Mouse (Mus musculus) hindbrain, embryonic 15.5 days (tissue): Measurements from ENCODE around the gene Sucla2. TPM values are rescaled to one million over a fixed set of nuclear protein-coding genes. Genes with fewer than 3 reads are reported as not detected.

Source experiments
- ATAC-seq: fragments of 200-750 bp; cut with Nextera tagmentation; 2 replicates; pipeline ENCODE4 v1.8.0; 2017; ENCODE audit warnings: low read depth, moderate number of reproducible peaks, moderate TSS enrichment; ENCODE audit not compliant: low FRiP score
- H3K27ac ChIP-seq: fragments of 300-500 bp; sonication (generic); replicated peaks from 2 replicates; pipeline ENCODE4 v1.5.1; 2015; ENCODE audit warnings: mild to moderate bottlenecking, inconsistent platforms
- H3K27me3 ChIP-seq: fragments of 300-500 bp; sonication (generic); 2 replicates; pipeline ENCODE4 v1.6.1; 2015; ENCODE audit warnings: control low read depth, inconsistent platforms
- H3K36me3 ChIP-seq: fragments of 300-500 bp; sonication (generic); 2 replicates; pipeline ENCODE4 v1.6.1; 2015; ENCODE audit warnings: control low read depth, inconsistent platforms
- H3K4me1 ChIP-seq: fragments of 300-500 bp; sonication (generic); replicated peaks from 2 replicates; pipeline ENCODE4 v1.6.1; 2015; ENCODE audit warnings: control low read depth, inconsistent platforms
- H3K4me2 ChIP-seq: fragments of 300-500 bp; sonication (generic); 2 replicates; pipeline ENCODE4 v1.6.1; 2015; ENCODE audit warnings: moderate library complexity, mild to moderate bottlenecking, inconsistent platforms
- H3K4me3 ChIP-seq: fragments of 300-500 bp; sonication (generic); 2 replicates; pipeline ENCODE4 v1.5.1; 2015; ENCODE audit warnings: mild to moderate bottlenecking, inconsistent platforms
- H3K9ac ChIP-seq: fragments of 300-500 bp; sonication (generic); 2 replicates; pipeline ENCODE4 v1.6.1; 2015; ENCODE audit warnings: inconsistent platforms
- H3K9me3 ChIP-seq: fragments of 300-500 bp; sonication (generic); 2 replicates; pipeline ENCODE4 v1.6.1; 2016; ENCODE audit warnings: control low read depth, inconsistent platforms
- WGBS: fragments of 180-500 bp; shearing (Covaris S2); methylation state at CpG from one replicate; pipeline ENCODE4 v1.1.7; 2015; 5-methylcytosine and 5-hydroxymethylcytosine counted together
- polyA plus RNA-seq: library from polyadenylated mRNA; unstranded; fragments of >200 nt; fragmentation: Nextera tagmentation; extraction: Ambion mirVana; gene quantifications from 2 replicates; pipeline ENCODE4 v1.2.1, GENCODE M21; 2015

The Sucla2 gene
- polyA plus RNA-seq, 1 experiment from 2014 or later, result 124 TPM

DNA sequence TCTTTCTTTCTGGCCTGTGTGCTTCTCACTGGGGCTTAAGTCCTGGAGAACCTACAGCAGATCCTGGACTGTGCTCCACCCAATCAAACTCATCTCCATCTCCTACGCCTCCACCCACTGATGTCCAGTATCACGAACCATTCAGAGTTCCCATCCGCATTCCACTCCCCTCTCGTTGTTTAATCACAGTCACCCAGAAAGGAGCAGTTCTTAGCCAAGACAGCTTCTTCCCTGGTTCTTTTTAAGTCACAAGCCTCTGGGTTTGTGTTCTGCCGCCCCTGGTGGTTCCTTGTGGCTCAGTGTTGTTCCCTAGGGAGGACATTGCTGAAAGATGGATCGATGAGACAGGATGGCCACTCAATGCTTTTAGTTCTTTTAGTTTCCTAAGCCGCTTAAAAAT, 29.4 kb upstream of the Sucla2 start:
- no peaks in the 10 kb centered on the region for H3K9me3 ChIP-seq
- H3K4me3 ChIP-seq, result no peak overlapping the region
- no peak overlapping the region for H3K4me2 ChIP-seq
- WGBS, result 75% methylated on average over 7 of the region's 7 CpGs
- H3K4me1 ChIP-seq, result no peaks in the 10 kb centered on the region
- H3K27me3 ChIP-seq, result no peaks in the 10 kb centered on the region
- no peaks in the 10 kb centered on the region for H3K36me3 ChIP-seq
- H3K9ac ChIP-seq, result no peak overlapping the region
- H3K27ac ChIP-seq, result no peak overlapping the region
- no peak for ATAC-seq

DNA sequence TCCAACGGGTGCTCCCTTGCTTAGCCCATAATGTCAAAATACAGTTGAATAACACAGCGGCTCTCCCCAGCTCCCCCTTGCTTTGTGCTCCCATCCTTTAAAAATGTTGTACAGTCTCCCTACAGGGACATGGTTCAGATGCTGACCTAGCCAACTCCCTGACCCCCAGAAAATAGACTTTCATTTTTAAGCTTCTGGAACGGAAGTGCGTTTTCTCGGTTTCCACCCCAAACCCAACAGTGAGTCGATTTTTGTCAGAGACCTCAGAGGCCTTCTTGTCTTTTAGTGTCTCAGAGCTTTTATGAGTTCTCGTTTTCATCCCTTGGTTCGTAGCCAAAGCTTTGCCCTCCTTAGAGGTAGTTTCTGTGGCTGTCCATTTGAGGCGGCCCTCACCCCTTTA, 23.8 kb upstream of the Sucla2 start:
- no peaks in the 10 kb centered on the region for H3K27me3 ChIP-seq
- no peak overlapping the region for H3K4me3 ChIP-seq
- no peak overlapping the region for H3K4me2 ChIP-seq
- no peaks in the 10 kb centered on the region for H3K9me3 ChIP-seq
- no peak for ATAC-seq
- no peak overlapping the region for H3K27ac ChIP-seq
- peaks cover 17% of the 10 kb centered on the region for H3K4me1 ChIP-seq
- no peak overlapping the region for H3K9ac ChIP-seq
- no peaks in the 10 kb centered on the region for H3K36me3 ChIP-seq
- WGBS, result 85% methylated on average over 9 of the region's 9 CpGs

DNA sequence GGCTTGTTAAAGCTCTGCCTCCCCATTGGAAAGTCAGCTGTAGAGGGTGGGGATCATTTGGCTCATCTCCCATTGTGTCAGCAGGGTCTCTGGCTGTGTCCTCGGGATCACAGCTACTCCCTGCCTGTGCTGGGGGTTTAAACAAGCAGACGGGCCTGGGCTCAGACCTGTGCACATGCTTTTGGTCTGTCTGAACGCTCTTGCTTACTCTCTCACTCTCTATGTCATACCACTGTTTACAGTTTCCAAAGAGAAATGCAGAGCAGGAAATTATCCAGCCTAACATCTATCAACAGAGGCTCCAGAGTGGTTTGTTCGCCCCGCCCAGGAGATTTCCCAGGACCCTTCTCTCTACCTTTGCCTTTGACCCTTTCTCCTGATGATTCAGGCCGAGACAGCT, 23.4 kb upstream of the Sucla2 start:
- H3K36me3 ChIP-seq, result no peaks in the 10 kb centered on the region
- peak overlapping the region; percentile 77 for H3K27ac ChIP-seq
- H3K9me3 ChIP-seq, result no peaks in the 10 kb centered on the region
- no peak overlapping the region for H3K4me3 ChIP-seq
- no peaks in the 10 kb centered on the region for H3K27me3 ChIP-seq
- ATAC-seq, result no peak
- H3K9ac ChIP-seq, result no peak overlapping the region
- H3K4me2 ChIP-seq, result no peak overlapping the region
- peaks cover 17% of the 10 kb centered on the region for H3K4me1 ChIP-seq
- WGBS, result 64% methylated on average over 6 of the region's 6 CpGs

DNA sequence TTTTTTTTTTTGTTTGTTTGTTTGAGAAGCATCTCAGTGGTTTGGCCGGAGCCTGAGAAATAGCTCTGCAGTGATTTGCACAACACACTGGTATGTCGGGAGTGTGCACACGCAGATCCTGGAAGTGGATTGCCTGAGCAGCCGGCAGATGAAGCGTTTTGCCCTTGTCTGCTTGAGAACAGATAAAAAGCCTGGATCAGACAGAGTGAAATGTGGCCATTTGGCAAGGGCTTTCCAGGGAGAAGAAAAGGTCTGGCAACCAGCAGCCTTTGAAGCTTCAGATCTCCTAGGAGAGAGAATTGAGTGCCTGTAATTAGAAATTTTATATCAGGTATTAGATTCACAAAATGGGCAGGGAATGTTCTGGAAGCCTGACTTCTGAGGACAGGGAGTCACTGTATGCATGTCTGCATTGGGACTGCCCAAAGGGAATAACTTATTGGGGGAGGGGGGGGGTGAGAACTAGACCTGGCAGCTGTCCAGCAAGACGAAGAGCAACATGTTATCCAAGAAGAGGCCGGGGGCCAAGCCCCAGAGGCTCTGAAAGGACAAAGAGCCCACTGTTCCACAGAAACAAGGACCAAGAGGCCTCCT, 22.4 kb upstream of the Sucla2 start:
- Histone ChIP-seq H3K9me3 (no peaks in the 10 kb centered on the region), H3K4me1 (peaks cover 17% of the 10 kb centered on the region), H3K27ac (peak overlapping the region; percentile 77), H3K27me3 (no peaks in the 10 kb centered on the region), H3K4me3 (no peak overlapping the region), H3K9ac (no peak overlapping the region), H3K4me2 (no peak overlapping the region), H3K36me3 (no peaks in the 10 kb centered on the region)
- peak; percentile 80 for ATAC-seq
- WGBS, result 32% methylated on average over 7 of the region's 7 CpGs

GRCm38 (mm10) chr14:73503237-73503933, 21.7 kb upstream of the Sucla2 start:
- Histone ChIP-seq H3K4me1 (peaks cover 17% of the 10 kb centered on the region), H3K9me3 (no peaks in the 10 kb centered on the region), H3K36me3 (no peaks in the 10 kb centered on the region), H3K4me3 (no peak overlapping the region), H3K27me3 (no peaks in the 10 kb centered on the region), H3K9ac (no peak overlapping the region), H3K27ac (peak overlapping the region; percentile 77), H3K4me2 (no peak overlapping the region)
- 0 out of 2 replicates have a peak, but pooled peaks have one; percentile 63 for ATAC-seq
- 46% methylated on average over 13 of the region's 13 CpGs for WGBS

GRCm38 (mm10) chr14:73506283-73506682, 18.8 kb upstream of the Sucla2 start:
- peaks cover 28% of the 10 kb centered on the region for H3K4me1 ChIP-seq
- H3K4me2 ChIP-seq, result no peak overlapping the region
- H3K27me3 ChIP-seq, result no peaks in the 10 kb centered on the region
- no peak for ATAC-seq
- H3K36me3 ChIP-seq, result no peaks in the 10 kb centered on the region
- no peak overlapping the region for H3K9ac ChIP-seq
- 58% methylated on average over 8 of the region's 8 CpGs for WGBS
- H3K9me3 ChIP-seq, result no peaks in the 10 kb centered on the region
- no peak overlapping the region for H3K27ac ChIP-seq
- H3K4me3 ChIP-seq, result no peak overlapping the region

GRCm38 (mm10) chr14:73507200-73507599, 17.9 kb upstream of the Sucla2 start:
- Histone ChIP-seq H3K27me3 (no peaks in the 10 kb centered on the region), H3K36me3 (0 out of 2 replicates have a peak, but pooled peaks cover 4% of the 10 kb centered on the region), H3K9me3 (no peaks in the 10 kb centered on the region), H3K4me1 (peaks cover 25% of the 10 kb centered on the region), H3K27ac (no peak overlapping the region), H3K4me3 (no peak overlapping the region), H3K9ac (no peak overlapping the region), H3K4me2 (no peak overlapping the region)
- ATAC-seq, result no peak
- WGBS, result 90% methylated on average over 15 of the region's 15 CpGs

- H3K27me3 ChIP-seq, result no peaks in the 10 kb centered on the region
- H3K9me3 ChIP-seq, result no peaks in the 10 kb centered on the region
- H3K4me1 ChIP-seq, result peaks cover 22% of the 10 kb centered on the region
- H3K9ac ChIP-seq, result no peak overlapping the region
- WGBS, result 76% methylated on average over 11 of the region's 11 CpGs
- no peak overlapping the region for H3K4me2 ChIP-seq
- H3K27ac ChIP-seq, result no peak overlapping the region
- 0 out of 2 replicates have a peak, but pooled peaks cover 4% of the 10 kb centered on the region for H3K36me3 ChIP-seq
- H3K4me3 ChIP-seq, result no peak overlapping the region
- no peak for ATAC-seq
Observed at GRCm38 (mm10) chr14:73507702-73508376, 17.3 kb upstream of the Sucla2 start.

GRCm38 (mm10) chr14:73508630-73509395, 16.3 kb upstream of the Sucla2 start:
- ATAC-seq, result no peak
- H3K4me2 ChIP-seq, result no peak overlapping the region
- H3K4me1 ChIP-seq, result peaks cover 18% of the 10 kb centered on the region
- H3K36me3 ChIP-seq, result 0 out of 2 replicates have a peak, but pooled peaks cover 4% of the 10 kb centered on the region
- no peak overlapping the region for H3K4me3 ChIP-seq
- no peak overlapping the region for H3K9ac ChIP-seq
- no peaks in the 10 kb centered on the region for H3K9me3 ChIP-seq
- 94% methylated on average over 6 of the region's 6 CpGs for WGBS
- no peak overlapping the region for H3K27ac ChIP-seq
- H3K27me3 ChIP-seq, result no peaks in the 10 kb centered on the region

DNA sequence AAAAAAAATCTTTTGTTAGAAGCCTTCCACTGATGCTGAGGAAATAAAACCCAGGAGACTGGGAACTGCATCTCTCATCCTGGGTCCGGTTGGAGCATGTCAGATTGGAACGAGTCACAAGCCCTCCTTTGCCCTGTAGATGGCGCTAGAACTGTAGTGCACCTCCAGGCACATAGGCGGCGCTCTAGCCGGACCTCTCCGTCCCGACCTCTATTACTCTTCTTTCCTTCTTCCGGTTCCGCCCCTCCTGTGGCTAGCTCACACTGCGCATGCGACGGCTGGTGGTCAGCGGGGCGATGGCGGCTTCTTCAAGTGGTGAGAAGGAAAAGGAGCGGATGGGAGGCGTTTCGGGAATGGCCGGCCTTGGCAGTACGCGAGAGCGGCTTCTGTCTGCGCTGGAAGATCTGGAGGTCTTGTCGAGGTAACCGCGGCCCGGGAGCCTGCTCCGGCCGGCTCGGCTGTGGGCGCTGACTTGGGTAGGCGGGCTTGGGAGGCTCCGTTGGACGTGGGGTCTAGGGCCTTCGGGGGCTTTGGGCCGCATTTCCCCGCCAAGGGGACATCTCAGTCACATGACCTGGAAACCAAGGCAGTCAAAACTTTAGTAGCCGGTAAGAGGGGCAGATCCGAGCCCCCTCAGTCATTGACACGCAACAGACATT, 15.2 kb upstream of the Sucla2 start, which contains the start of gene Med4:
TSS of gene Med4 (plus strand) at position 261 of the 659 bp plus-strand sequence.
- H3K4me1 ChIP-seq, result peaks cover 18% of the 10 kb centered on the region
- under 1% methylated on average over 40 of the region's 41 CpGs for WGBS

DNA sequence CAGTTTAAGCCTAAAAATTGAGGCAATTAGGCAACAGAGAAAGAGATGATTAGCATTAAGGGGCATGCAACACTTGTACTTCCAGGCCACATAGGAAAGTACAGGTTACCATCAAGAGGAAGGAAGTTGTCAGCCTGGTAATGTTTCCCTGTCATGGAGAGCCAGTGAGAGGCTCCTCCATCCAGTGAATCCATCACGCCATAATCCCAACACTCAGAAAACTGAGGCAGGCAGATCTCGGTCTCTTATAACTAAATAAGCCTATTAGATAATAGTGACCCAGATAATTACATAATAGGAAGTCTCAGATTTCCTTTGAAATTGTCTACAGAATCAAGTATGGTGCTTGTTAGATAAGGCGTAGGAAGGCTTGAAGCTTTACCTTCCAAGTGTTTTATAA, 983 bp upstream of the Sucla2 start:
- no peak for ATAC-seq
- no peak overlapping the region for H3K27ac ChIP-seq
- H3K9ac ChIP-seq, result no peak overlapping the region
- peaks cover 3% of the 10 kb centered on the region; the same call in 1 of the 2 replicates for H3K27me3 ChIP-seq
- 86% methylated on average over 3 of the region's 3 CpGs for WGBS
- no peak overlapping the region for H3K4me3 ChIP-seq
- peak overlapping the region; percentile 49 for H3K4me2 ChIP-seq
- H3K9me3 ChIP-seq, result no peaks in the 10 kb centered on the region
- peaks cover 11% of the 10 kb centered on the region; the same call in 1 of the 2 replicates for H3K4me1 ChIP-seq
- H3K36me3 ChIP-seq, result no peaks in the 10 kb centered on the region

More for the DNA sequence above, 15.2 kb upstream of the Sucla2 start, which contains the start of gene Med4:
- peak within 1 kb of the TSS; percentile 95 for H3K4me2 ChIP-seq
- H3K9me3 ChIP-seq, result no peaks in the 10 kb centered on the region
- 0 out of 2 replicates have a peak, but pooled peaks cover 4% of the 10 kb centered on the region for H3K36me3 ChIP-seq
- H3K27ac ChIP-seq, result peak within 1 kb of the TSS; percentile 58
- no peaks in the 10 kb centered on the region for H3K27me3 ChIP-seq
- peak within 1 kb of the TSS; percentile 80 for H3K9ac ChIP-seq
- peak within 1 kb of the TSS; percentile 89 for H3K4me3 ChIP-seq
- peak; percentile 96 for ATAC-seq
